Mouse (Mus musculus): ENCODE results near the gene Negr1. TPM values are rescaled to one million over a fixed set of nuclear protein-coding genes. Genes with fewer than 3 reads are reported as not detected.

Gene Negr1
- total RNA-seq, 2 experiments from 2014 or later, result 113 to 119 TPM

DNA sequence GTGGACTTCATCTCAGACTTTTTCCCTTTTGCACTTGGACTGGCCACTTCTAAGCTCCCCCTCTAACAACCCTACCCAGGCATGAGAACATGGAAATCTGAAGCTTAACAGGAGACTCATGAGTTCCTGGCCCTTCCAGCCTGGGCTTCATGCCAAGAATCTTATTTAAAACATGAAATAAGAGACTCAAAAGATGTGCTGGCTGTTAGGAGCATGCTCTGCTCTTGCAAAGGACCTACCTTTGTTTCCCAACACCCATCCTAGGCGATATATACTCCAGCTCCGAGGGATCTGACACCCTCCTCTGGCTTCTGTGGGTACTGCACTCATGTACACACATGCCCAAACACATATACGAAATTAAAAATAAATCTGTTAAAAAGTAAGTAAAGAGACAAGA is 797.3 kb downstream of the Negr1 start:
- no peak for DNase-seq (ENCODE audit: low spot score in 2 of 2)

GRCm38 (mm10) chr3:157359840-157360239 is 798.2 kb downstream of the Negr1 start:
- DNase-seq (ENCODE audit: low spot score in 2 of 2), result no peak

All from layer of hippocampus, adult 18-20 months (tissue).